Mouse (Mus musculus) stomach, postnatal 0 days (tissue): ENCODE data around the gene Apom. TPM values are rescaled to one million over a fixed set of nuclear protein-coding genes. Genes with fewer than 3 reads are reported as not detected.

Experiments
- ATAC-seq: fragments of 200-750 bp; cut with Nextera tagmentation; 2 replicates; pipeline ENCODE4 v1.8.0; 2017; ENCODE audit not compliant: low FRiP score, low TSS enrichment
- DNase-seq: peaks from one replicate; pipeline ENCODE4 v3.0.0-alpha.2; 2016; ENCODE audit warnings: low spot score
- H3K27ac ChIP-seq: fragments of 300-500 bp; sonication (generic); replicated peaks from 2 replicates; pipeline ENCODE4 v1.5.1; 2014; ENCODE audit warnings: mild to moderate bottlenecking, control low read depth
- H3K27me3 ChIP-seq: fragments of 300-500 bp; sonication (generic); 2 replicates; pipeline ENCODE4 v1.6.1; 2014; ENCODE audit warnings: low read length; ENCODE audit not compliant: control insufficient read depth, insufficient read depth
- H3K36me3 ChIP-seq: fragments of 300-500 bp; sonication (generic); 2 replicates; pipeline ENCODE4 v1.6.1; 2014; ENCODE audit warnings: low read length, mixed read lengths; ENCODE audit not compliant: control insufficient read depth, insufficient read depth
- H3K4me1 ChIP-seq: fragments of 300-500 bp; sonication (generic); replicated peaks from 2 replicates; pipeline ENCODE4 v1.6.1; 2014; ENCODE audit warnings: antibody characterized with exemption; ENCODE audit not compliant: control insufficient read depth, insufficient read depth
- H3K4me2 ChIP-seq: fragments of 300-500 bp; sonication (generic); replicated peaks from 2 replicates; pipeline ENCODE4 v1.6.1; 2014; ENCODE audit warnings: low read depth, mild to moderate bottlenecking, control low read depth, moderate library complexity
- H3K4me3 ChIP-seq: fragments of 300-500 bp; sonication (generic); 2 replicates; pipeline ENCODE4 v1.5.1; 2014; ENCODE audit warnings: low read depth, low read length, control low read depth
- H3K9ac ChIP-seq: fragments of 300-500 bp; sonication (generic); 2 replicates; pipeline ENCODE4 v1.6.1; 2014; ENCODE audit warnings: mild to moderate bottlenecking, low read length, control low read depth, mixed read lengths
- H3K9me3 ChIP-seq: fragments of 300-500 bp; sonication (generic); 2 replicates; pipeline ENCODE4 v1.6.1; 2016; ENCODE audit warnings: low read length; ENCODE audit not compliant: control insufficient read depth
- CTCF ChIP-seq: IDR thresholded peaks from 2 replicates; pipeline ENCODE4 v1.5.1; 2016; ENCODE audit warnings: antibody characterized with exemption, low read depth, mild to moderate bottlenecking, moderate library complexity
- EP300 ChIP-seq: optimal IDR thresholded peaks from 2 replicates; pipeline ENCODE3; 2016; ENCODE audit warnings: antibody characterized with exemption
- WGBS: fragments of 180-500 bp; shearing (Covaris S2); extraction: QIAGEN DNeasy Blood & Tissue Kit; methylation state at CpG from one replicate; pipeline ENCODE4 v1.1.7; 2014; 5-methylcytosine and 5-hydroxymethylcytosine counted together
- polyA plus RNA-seq: library from polyadenylated mRNA; unstranded; fragments of >200 nt; fragmentation: Nextera tagmentation; extraction: Ambion mirVana; gene quantifications from 2 replicates; pipeline ENCODE4 v1.2.1, GENCODE M21; 2015

The Apom gene
- polyA plus RNA-seq, 1 experiment from 2014 or later = 1.3 TPM

GRCm38 (mm10) chr17:35083929-35084497 is 47.8 kb downstream of the Apom start:
- no peaks in the 10 kb centered on the region; the same call in 1 of the 2 replicates for H3K4me1 ChIP-seq
- DNase-seq = no peak
- ATAC-seq = no peak
- H3K9me3 ChIP-seq = no peaks in the 10 kb centered on the region
- H3K4me3 ChIP-seq = no peak overlapping the region
- no peaks in the 10 kb centered on the region for H3K27me3 ChIP-seq
- H3K27ac ChIP-seq = no peak overlapping the region
- H3K36me3 ChIP-seq = no peaks in the 10 kb centered on the region
- H3K9ac ChIP-seq = no peak overlapping the region
- WGBS = 78% methylated on average over 3 of the region's 3 CpGs
- TF ChIP-seq EP300 = no peak
- TF ChIP-seq CTCF = no peak
- H3K4me2 ChIP-seq = no peak overlapping the region

GRCm38 (mm10) chr17:35082841-35083576 is 48.8 kb downstream of the Apom start:
- H3K27ac ChIP-seq = no peak overlapping the region
- no peak overlapping the region for H3K9ac ChIP-seq
- no peaks in the 10 kb centered on the region for H3K9me3 ChIP-seq
- no peaks in the 10 kb centered on the region for H3K36me3 ChIP-seq
- no peak for DNase-seq
- H3K4me3 ChIP-seq = no peak overlapping the region
- no peaks in the 10 kb centered on the region; the same call in 1 of the 2 replicates for H3K4me1 ChIP-seq
- no peak overlapping the region for H3K4me2 ChIP-seq
- WGBS = 87% methylated on average over 16 of the region's 16 CpGs
- no peak for TF ChIP-seq EP300
- no peak for TF ChIP-seq CTCF
- H3K27me3 ChIP-seq = no peaks in the 10 kb centered on the region
- no peak for ATAC-seq

- Histone ChIP-seq H3K9ac (no peak overlapping the region), H3K4me2 (no peak overlapping the region), H3K27me3 (no peaks in the 10 kb centered on the region), H3K27ac (no peak overlapping the region), H3K36me3 (no peaks in the 10 kb centered on the region), H3K9me3 (no peaks in the 10 kb centered on the region), H3K4me3 (no peak overlapping the region), H3K4me1 (no peaks in the 10 kb centered on the region; the same call in 1 of the 2 replicates)
- no peak for TF ChIP-seq EP300
- no peak for TF ChIP-seq CTCF
- WGBS = 85% methylated on average over 4 of the region's 4 CpGs
- no peak for DNase-seq
- no peak for ATAC-seq
Measured at GRCm38 (mm10) chr17:35080710-35081109, 51.1 kb downstream of the Apom start.

- WGBS = 46% methylated on average over 6 of the region's 6 CpGs
- no peak overlapping the region for H3K4me3 ChIP-seq
- no peaks in the 10 kb centered on the region; the same call in 1 of the 2 replicates for H3K4me1 ChIP-seq
- TF ChIP-seq CTCF (no peak), EP300 (no peak)
- DNase-seq (no peak), ATAC-seq (no peak)
- no peak overlapping the region for H3K9ac ChIP-seq
- no peaks in the 10 kb centered on the region for H3K9me3 ChIP-seq
- no peaks in the 10 kb centered on the region for H3K36me3 ChIP-seq
- H3K27me3 ChIP-seq = no peaks in the 10 kb centered on the region
- peak overlapping the region; percentile 11; the same call in 1 of the 2 replicates for H3K4me2 ChIP-seq
- 0 out of 2 replicates have a peak overlapping the region, but pooled peaks have one; percentile 8 for H3K27ac ChIP-seq
Measured at GRCm38 (mm10) chr17:35080248-35080647, 51.6 kb downstream of the Apom start.

- Histone ChIP-seq H3K36me3 (no peaks in the 10 kb centered on the region), H3K4me1 (no peaks in the 10 kb centered on the region; the same call in 1 of the 2 replicates), H3K4me2 (peak overlapping the region; percentile 11; the same call in 1 of the 2 replicates), H3K27me3 (no peaks in the 10 kb centered on the region), H3K4me3 (no peak overlapping the region), H3K9me3 (no peaks in the 10 kb centered on the region), H3K27ac (0 out of 2 replicates have a peak overlapping the region, but pooled peaks have one; percentile 8), H3K9ac (no peak overlapping the region)
- no peak for TF ChIP-seq EP300
- TF ChIP-seq CTCF = peak; percentile 41; the same call in 1 of the 2 replicates
- WGBS = 39% methylated on average over 9 of the region's 9 CpGs
- ATAC-seq (peak; percentile 38), DNase-seq (peak; percentile 63)
Measured at GRCm38 (mm10) chr17:35079778-35080177, 52.1 kb downstream of the Apom start.

Other genes with a start within 250 kb of the Apom start
- 4.8 and 5.5 TPM in 2 replicates for gene C2, start 233.8 kb downstream of the Apom start, polyA plus RNA-seq
- gene Ehmt2, start 233.6 kb downstream of the Apom start, polyA plus RNA-seq = 23.8 and 26.2 TPM in 2 replicates
- 31.2 and 33.1 TPM in 2 replicates for gene Slc44a4, start 217.6 kb downstream of the Apom start, polyA plus RNA-seq
- gene Neu1, start 200.8 kb downstream of the Apom start, polyA plus RNA-seq = 18.3 and 18.9 TPM in 2 replicates
- gene Hspa1b, start 172.8 kb downstream of the Apom start, polyA plus RNA-seq = 3.0 TPM in 2 replicates
- not detected in 2 replicates for gene Gm20481, start 162.1 kb downstream of the Apom start, polyA plus RNA-seq
- 24.1 and 25.9 TPM in 2 replicates for gene Hspa1a, start 159.9 kb downstream of the Apom start, polyA plus RNA-seq
- 0.25 and 0.48 TPM in 2 replicates for gene Hspa1l, start 159.3 kb downstream of the Apom start, polyA plus RNA-seq
- 69.2 and 75.1 TPM in 2 replicates for gene Lsm2, start 150.2 kb downstream of the Apom start, polyA plus RNA-seq
- 35.5 and 40.2 TPM in 2 replicates for gene Vars, start 131.1 kb downstream of the Apom start, polyA plus RNA-seq
- gene Vwa7, start 115.5 kb downstream of the Apom start, polyA plus RNA-seq = 0.28 and 0.36 TPM in 2 replicates
- gene Sapcd1, start 104.0 kb downstream of the Apom start, polyA plus RNA-seq = 8.0 and 8.2 TPM in 2 replicates
- gene Msh5, start 85.3 kb downstream of the Apom start, polyA plus RNA-seq = 1.9 and 2.7 TPM in 2 replicates
- gene Clic1, start 82.1 kb downstream of the Apom start, polyA plus RNA-seq = 344 and 360 TPM in 2 replicates
- 84.8 and 86.8 TPM in 2 replicates for gene Ddah2, start 73.0 kb downstream of the Apom start, polyA plus RNA-seq
- 260 and 317 TPM in 2 replicates for gene Ly6g6c, start 66.7 kb downstream of the Apom start, polyA plus RNA-seq
- 0.49 and 0.96 TPM in 2 replicates for gene Mpig6b, start 65.9 kb downstream of the Apom start, polyA plus RNA-seq
- 109 and 113 TPM in 2 replicates for gene Ly6g6e, start 55.1 kb downstream of the Apom start, polyA plus RNA-seq
- gene Ly6g6d, start 54.0 kb downstream of the Apom start, polyA plus RNA-seq = 7.1 and 7.7 TPM in 2 replicates
- 0.13 TPM in 1 of 2 replicates, not detected in the other for gene Ly6g6f, start 46.4 kb downstream of the Apom start, polyA plus RNA-seq
- gene Abhd16a, start 42.8 kb downstream of the Apom start, polyA plus RNA-seq = 74.2 and 75.0 TPM in 2 replicates
- gene Ly6g5c, start 23.8 kb downstream of the Apom start, polyA plus RNA-seq = not detected in 2 replicates
- 0.18 and 0.27 TPM in 2 replicates for gene Ly6g5b, start 16.6 kb downstream of the Apom start, polyA plus RNA-seq
- gene Gpank1, start 10.6 kb downstream of the Apom start, polyA plus RNA-seq = 11.2 and 11.3 TPM in 2 replicates
- 323 and 329 TPM in 2 replicates for gene Csnk2b, start 10.0 kb downstream of the Apom start, polyA plus RNA-seq
- gene D17H6S53E, start 5.7 kb downstream of the Apom start, polyA plus RNA-seq = 14.4 and 15.5 TPM in 2 replicates
- 28.1 and 30.6 TPM in 2 replicates for gene Bag6, start 3.1 kb upstream of the Apom start, polyA plus RNA-seq
- gene Prrc2a, start 32.8 kb upstream of the Apom start, polyA plus RNA-seq = 45.4 and 49.3 TPM in 2 replicates
- 24.3 and 25.2 TPM in 2 replicates for gene Aif1, start 44.0 kb upstream of the Apom start, polyA plus RNA-seq
- gene Lst1, start 56.4 kb upstream of the Apom start, polyA plus RNA-seq = 17.5 and 19.3 TPM in 2 replicates
- gene Ltb, start 62.4 kb upstream of the Apom start, polyA plus RNA-seq = 0.63 and 0.78 TPM in 2 replicates
- 0.32 and 0.40 TPM in 2 replicates for gene Tnf, start 70.0 kb upstream of the Apom start, polyA plus RNA-seq
- 0.11 and 0.16 TPM in 2 replicates for gene Lta, start 73.3 kb upstream of the Apom start, polyA plus RNA-seq
- 0.27 and 0.33 TPM in 2 replicates for gene Gm16181, start 88.8 kb upstream of the Apom start, polyA plus RNA-seq
- 3.0 and 3.6 TPM in 2 replicates for gene Atp6v1g2, start 101.6 kb upstream of the Apom start, polyA plus RNA-seq
- gene Nfkbil1, start 103.7 kb upstream of the Apom start, polyA plus RNA-seq = 7.4 and 7.5 TPM in 2 replicates
- gene Ddx39b, start 109.7 kb upstream of the Apom start, polyA plus RNA-seq = 143 and 145 TPM in 2 replicates
- 303 and 307 TPM in 2 replicates for gene H2-D1, start 130.7 kb upstream of the Apom start, polyA plus RNA-seq
- gene H2-Q1, start 188.4 kb upstream of the Apom start, polyA plus RNA-seq = not detected in 2 replicates
- gene H2-Q2, start 210.2 kb upstream of the Apom start, polyA plus RNA-seq = 1.2 and 1.6 TPM in 2 replicates
- 2.7 and 3.3 TPM in 2 replicates for gene H2-Q4, start 247.6 kb upstream of the Apom start, polyA plus RNA-seq